Mouse (Mus musculus) B cell, adult (primary cell): ENCODE results near the gene Gm10378. TPM values are rescaled to one million over a fixed set of nuclear protein-coding genes. Genes with fewer than 3 reads are reported as not detected.

ENCODE experiments used
- total RNA-seq: library from RNA; stranded (reverse); gene quantifications from 4 replicates; pipeline ENCODE4 v1.2.4, GENCODE M21; 2023; ENCODE audit not compliant: inconsistent age

The Gm10378 gene
- not detected in 4 replicates for total RNA-seq

DNA sequence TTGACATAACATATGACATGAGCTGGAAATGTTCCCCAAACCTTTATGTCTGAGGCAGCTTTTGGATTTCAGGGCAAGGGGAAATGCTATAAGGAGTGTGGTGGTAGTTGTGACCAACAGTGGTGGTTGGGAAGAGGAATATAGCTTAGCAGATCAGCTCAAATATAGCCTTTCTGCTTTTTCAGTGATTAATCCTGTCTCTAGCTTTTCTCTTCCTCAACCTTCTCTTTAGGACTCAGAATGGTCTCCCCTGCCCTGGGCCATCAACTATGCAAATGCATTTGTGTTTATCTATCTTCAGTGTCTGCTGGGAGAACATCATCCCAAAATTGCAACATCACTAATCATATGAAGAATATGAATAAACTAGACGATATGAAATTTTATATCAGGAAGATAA is at the start of gene Gm10378:
Gene Gm10378 (plus strand): TSS at position 301 of the 400 bp plus-strand sequence.

DNA sequence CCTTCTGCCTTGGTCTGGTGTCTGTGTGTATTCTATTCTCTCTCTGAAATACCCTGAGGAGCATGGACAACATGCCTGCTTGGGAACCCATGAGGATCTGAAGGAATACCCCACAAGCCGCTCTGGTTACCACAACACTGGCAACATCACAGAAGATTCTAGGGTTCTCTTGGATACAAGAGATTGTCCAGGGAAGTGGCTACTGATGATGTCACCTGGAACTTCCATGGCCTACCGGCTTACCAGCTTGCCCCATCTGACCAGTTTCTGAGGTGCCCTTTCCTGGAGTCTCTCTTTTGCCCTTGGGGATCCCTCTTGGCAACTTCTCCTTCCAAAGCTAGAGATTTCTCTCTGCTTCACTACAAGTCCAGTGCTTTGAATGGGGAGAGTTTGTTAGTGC is 13.9 kb upstream of the Gm10378 start, which contains the start of gene Gm3633:
Gene Gm3633 (minus strand): TSS at position 101 of the 400 bp plus-strand sequence.

Other genes starting within 250 kb of the Gm10378 start
- gene Gm8005, start 216.3 kb upstream of the Gm10378 start, total RNA-seq = not detected in 4 replicates
- not detected in 4 replicates for gene Gm8011, start 192.1 kb upstream of the Gm10378 start, total RNA-seq
- gene Gm8020, start 153.6 kb upstream of the Gm10378 start, total RNA-seq = not detected in 4 replicates
- not detected in 4 replicates for gene Gm8024, start 131.7 kb upstream of the Gm10378 start, total RNA-seq
- not detected in 4 replicates for gene Gm17124, start 56.1 kb upstream of the Gm10378 start, total RNA-seq
- not detected in 4 replicates for gene Gm3633, start 14.0 kb upstream of the Gm10378 start, total RNA-seq
- gene Gm3015, start 112.9 kb downstream of the Gm10378 start, total RNA-seq = not detected in 4 replicates
- not detected in 4 replicates for gene Gm10377, start 142.0 kb downstream of the Gm10378 start, total RNA-seq
- gene Gm21977, start 197.5 kb downstream of the Gm10378 start, total RNA-seq = not detected in 4 replicates